Mouse (Mus musculus): ENCODE measurements around the gene Znhit6. TPM values are rescaled to one million over a fixed set of nuclear protein-coding genes. Genes with fewer than 3 reads are reported as not detected.

Znhit6 gene
- polyA plus RNA-seq, 1 experiment = 11.6 TPM

Other genes starting within 250 kb of the Znhit6 start
- 24.6 and 51.6 TPM in 2 replicates for gene Ccn1, start 73.8 kb downstream of the Znhit6 start, polyA plus RNA-seq (2012; ENCODE audit: insufficient read depth, insufficient read length, missing spikeins)
- 0.59 and 1.3 TPM in 2 replicates for gene Ddah1, start 182.5 kb downstream of the Znhit6 start, polyA plus RNA-seq (2012; ENCODE audit: insufficient read depth, insufficient read length, missing spikeins)